Comparison of ENCODE assay signal across 12 mouse cellular contexts in genomic region chr19:7278200-7278906, GRCm38 (mm10). TPM values are rescaled to one million over a fixed set of nuclear protein-coding genes. Genes with fewer than 3 reads are reported as not detected.
DNase-seq lines count a peak whose midpoint lies in the region; ATAC-seq and TF ChIP-seq lines count a peak whose summit lies in the region.
"Had no signal": no experiment of that assay in that cellular context is flagged by ENCODE, and none has a peak within 500 bp of the region (broad histone marks: within the 10 kb centered on the region; RNA-seq: fewer than 3 reads in every experiment).

No protein-coding gene starts in this region.

- no peak overlapping the region for H3K4me2 ChIP-seq in embryonic facial prominence, embryonic 12.5 days (replicated peaks)
- no peak overlapping the region for H3K4me2 ChIP-seq in hindbrain, embryonic 12.5 days (replicated peaks)
- H3K4me2 ChIP-seq in midbrain, embryonic 16.5 days (ENCODE audit: low read length): no peak overlapping the region

- TF ChIP-seq CTCF in left cerebral cortex, adult 2 months (IDR thresholded peaks at IDR 0.05): no peak
- no peak for TF ChIP-seq CTCF in cerebellum, adult 2 months (IDR thresholded peaks at IDR 0.05; ENCODE audit: borderline replicate concordance, insufficient read depth, low read depth, low read length)

- peaks cover 87% of the 10 kb centered on the region for H3K36me3 ChIP-seq in embryonic facial prominence, embryonic 12.5 days
- peaks cover 82% of the 10 kb centered on the region for H3K36me3 ChIP-seq in hindbrain, embryonic 12.5 days
- peaks cover 30% of the 10 kb centered on the region for H3K36me3 ChIP-seq in midbrain, embryonic 16.5 days (ENCODE audit: control insufficient read depth, insufficient read depth, low read length)

- no peaks in the 10 kb centered on the region for H3K27me3 ChIP-seq in embryonic facial prominence, embryonic 12.5 days
- H3K27me3 ChIP-seq in hindbrain, embryonic 12.5 days: no peaks in the 10 kb centered on the region
- no peaks in the 10 kb centered on the region for H3K27me3 ChIP-seq in midbrain, embryonic 16.5 days (ENCODE audit: control insufficient read depth, insufficient read depth, low read depth, low read length)
- no peaks in the 10 kb centered on the region for H3K27me3 ChIP-seq in cerebellum, adult 2 months (ENCODE audit: control insufficient read depth, insufficient read depth, low read length)
- H3K27me3 ChIP-seq: CH12.LX had no signal

- 79% methylated on average over 6 of the region's 6 CpGs for WGBS in embryonic facial prominence, embryonic 12.5 days
- 74% methylated on average over 6 of the region's 6 CpGs for WGBS in hindbrain, embryonic 12.5 days
- WGBS in midbrain, embryonic 16.5 days: 68% methylated on average over 6 of the region's 6 CpGs
- WGBS in cerebellum, adult 2 months: 31% methylated on average over 6 of the region's 6 CpGs

- H3K27ac ChIP-seq in left cerebral cortex, adult 2 months: peak overlapping the region; percentile 97
- 0 out of 2 replicates have a peak overlapping the region, but pooled peaks have one; percentile 17 for H3K27ac ChIP-seq in embryonic facial prominence, embryonic 12.5 days
- peak overlapping the region; percentile 77 for H3K27ac ChIP-seq in hindbrain, embryonic 12.5 days
- H3K27ac ChIP-seq in midbrain, embryonic 16.5 days (ENCODE audit: low read length): peak overlapping the region; percentile 31; the same call in 1 of the 2 replicates
- H3K27ac ChIP-seq in cerebellum, adult 2 months (ENCODE audit: insufficient read depth, low read length): no peak overlapping the region

- no peak overlapping the region for H3K4me3 ChIP-seq in left cerebral cortex, adult 2 months
- H3K4me3 ChIP-seq in embryonic facial prominence, embryonic 12.5 days: no peak overlapping the region
- H3K4me3 ChIP-seq in hindbrain, embryonic 12.5 days: no peak overlapping the region
- no peak overlapping the region for H3K4me3 ChIP-seq in midbrain, embryonic 16.5 days (ENCODE audit: low read depth, low read length)
- no peak overlapping the region for H3K4me3 ChIP-seq in cerebellum, adult 2 months (replicated peaks; ENCODE audit: insufficient read depth, low read depth, low read length)

- H3K9me3 ChIP-seq in embryonic facial prominence, embryonic 12.5 days: no peaks in the 10 kb centered on the region
- no peaks in the 10 kb centered on the region for H3K9me3 ChIP-seq in hindbrain, embryonic 12.5 days (replicated peaks)
- no peaks in the 10 kb centered on the region for H3K9me3 ChIP-seq in midbrain, embryonic 16.5 days (replicated peaks; ENCODE audit: control insufficient read depth, low read length, poor library complexity, severe bottlenecking)

- intact Hi-C loops in left cerebral cortex, adult 2 months (cut with DNase I): no loop called here

- no peak for TF ChIP-seq POLR2A in cerebellum, adult 2 months (IDR thresholded peaks at IDR 0.05; ENCODE audit: borderline replicate concordance, insufficient read depth, low read length)

- peaks cover 21% of the 10 kb centered on the region for H3K4me1 ChIP-seq in embryonic facial prominence, embryonic 12.5 days
- H3K4me1 ChIP-seq in hindbrain, embryonic 12.5 days: peaks cover 52% of the 10 kb centered on the region
- H3K4me1 ChIP-seq in midbrain, embryonic 16.5 days (ENCODE audit: control insufficient read depth, insufficient read depth, low read length): peaks cover 8% of the 10 kb centered on the region
- peaks cover 35% of the 10 kb centered on the region for H3K4me1 ChIP-seq in cerebellum, adult 2 months (ENCODE audit: control insufficient read depth, insufficient read depth, low read length)

- no peak for DNase-seq in left cerebral cortex, adult 2 months (ENCODE audit: extremely low spot score in 1 of 2, low spot score in 2 of 2)
- DNase-seq in left cerebral cortex, adult 8-10 months (ENCODE audit: low spot score in 2 of 2): no peak
- DNase-seq in right cerebral cortex, postnatal 4 days: no peak
- no peak for DNase-seq in cerebellum, adult 2 months
- no peak for DNase-seq in lung, postnatal 10 days
- DNase-seq: cerebellum, adult 11 months; lung, adult 2 months; thymus, adult 18-20 months had no signal

- no peak overlapping the region for H3K9ac ChIP-seq in embryonic facial prominence, embryonic 12.5 days
- peak overlapping the region; percentile 33; the same call in 1 of the 2 replicates for H3K9ac ChIP-seq in hindbrain, embryonic 12.5 days
- peak overlapping the region; percentile 2; the same call in 1 of the 2 replicates for H3K9ac ChIP-seq in midbrain, embryonic 16.5 days (ENCODE audit: low read depth, low read length)

- no peak for ATAC-seq in embryonic facial prominence, embryonic 12.5 days (ENCODE audit: insufficient number of reproducible peaks, insufficient read depth, low FRiP score, low TSS enrichment)
- ATAC-seq in hindbrain, embryonic 12.5 days (ENCODE audit: low FRiP score): no peak
- no peak for ATAC-seq in midbrain, embryonic 16.5 days

RNA-seq across cellular contexts. Expression of gene Rcor2, which starts 11.2 kb away (rescaled TPM):
- total RNA-seq in left cerebral cortex, adult 2 months (2021): 10 to 100 TPM; 14.3 to 14.7 TPM
- total RNA-seq in left cerebral cortex, adult 8-10 months (2022): 10 to 100 TPM; 15.5 to 17.6 (median 15.6) TPM
- polyA plus RNA-seq in embryonic facial prominence, embryonic 12.5 days (2016; fragmentation: Nextera tagmentation; extraction: Ambion mirVana): 40.8 and 43.5 TPM in 2 replicates
- 62.5 and 66.6 TPM in 2 replicates for polyA plus RNA-seq in hindbrain, embryonic 12.5 days (2016; fragmentation: Nextera tagmentation; extraction: Ambion mirVana)
- polyA plus RNA-seq in midbrain, embryonic 16.5 days (2015; fragmentation: Nextera tagmentation; extraction: Ambion mirVana): 17.9 and 20.1 TPM in 2 replicates
- polyA plus RNA-seq in cerebellum, adult 2 months (2012; rRNA removed): 8.7 and 9.2 TPM in 2 replicates

RNA-seq across cellular contexts. Expression of gene Naa40, which starts 37.4 kb away (rescaled TPM):
- total RNA-seq in left cerebral cortex, adult 2 months (2021): 10 to 100 TPM; 35.7 to 37.4 TPM
- total RNA-seq in left cerebral cortex, adult 8-10 months (2022): 10 to 100 TPM; 30.6 to 39.2 (median 32.3) TPM
- 71.8 and 72.2 TPM in 2 replicates for polyA plus RNA-seq in embryonic facial prominence, embryonic 12.5 days (2016; fragmentation: Nextera tagmentation; extraction: Ambion mirVana)
- 75.9 and 77.6 TPM in 2 replicates for polyA plus RNA-seq in hindbrain, embryonic 12.5 days (2016; fragmentation: Nextera tagmentation; extraction: Ambion mirVana)
- polyA plus RNA-seq in midbrain, embryonic 16.5 days (2015; fragmentation: Nextera tagmentation; extraction: Ambion mirVana): 68.1 and 69.6 TPM in 2 replicates
- 44.8 and 46.2 TPM in 2 replicates for polyA plus RNA-seq in cerebellum, adult 2 months (2012; rRNA removed)
